12 mouse cellular contexts compared by ENCODE assay signal in genomic region chr1:132384001-132384554, GRCm38 (mm10). TPM values are rescaled to one million over a fixed set of nuclear protein-coding genes. Genes with fewer than 3 reads are reported as not detected.
DNase-seq lines count a peak whose midpoint lies in the region; ATAC-seq and TF ChIP-seq lines count a peak whose summit lies in the region.
"Had no signal": no experiment of that assay in that cellular context is flagged by ENCODE, and none has a peak within 500 bp of the region (broad histone marks: within the 10 kb centered on the region; RNA-seq: fewer than 3 reads in every experiment).

No protein-coding gene starts in this region.

- H3K79me2 ChIP-seq in heart, adult 2 months (replicated peaks; ENCODE audit: control insufficient read depth, insufficient read depth, low read length) = peaks cover 2% of the 10 kb centered on the region; the same call in 1 of the 2 replicates

- no peak overlapping the region for H3K4me2 ChIP-seq in heart, embryonic 12.5 days
- 0 out of 2 replicates have a peak overlapping the region, but pooled peaks have one; percentile 29 for H3K4me2 ChIP-seq in hindbrain, embryonic 12.5 days (replicated peaks)
- H3K4me2 ChIP-seq: embryonic facial prominence, embryonic 13.5 days; lung, embryonic 15.5 days had no signal

- 0 out of 2 replicates have a peak, but pooled peaks have one; percentile 42 for TF ChIP-seq EP300 in heart, adult 2 months (IDR thresholded peaks at IDR 0.05; ENCODE audit: insufficient read depth, low read depth, low read length)

- H3K36me3 ChIP-seq in heart, adult 2 months (ENCODE audit: control insufficient read depth, insufficient read depth, low read length) = peaks cover 6% of the 10 kb centered on the region
- H3K36me3 ChIP-seq in heart, embryonic 12.5 days = peaks cover 22% of the 10 kb centered on the region
- H3K36me3 ChIP-seq in hindbrain, embryonic 12.5 days = peaks cover 21% of the 10 kb centered on the region

- peaks cover 21% of the 10 kb centered on the region for H3K4me1 ChIP-seq in heart, adult 2 months (ENCODE audit: control insufficient read depth, insufficient read depth, low read length)
- peaks cover 45% of the 10 kb centered on the region for H3K4me1 ChIP-seq in heart, embryonic 12.5 days (replicated peaks)
- H3K4me1 ChIP-seq in hindbrain, embryonic 12.5 days = peaks cover 54% of the 10 kb centered on the region

- no peak for TF ChIP-seq CTCF in heart, adult 2 months (IDR thresholded peaks at IDR 0.05)

- no peaks in the 10 kb centered on the region for H3K9me3 ChIP-seq in heart, embryonic 12.5 days (replicated peaks)
- H3K9me3 ChIP-seq in hindbrain, embryonic 12.5 days (replicated peaks) = no peaks in the 10 kb centered on the region
- H3K9me3 ChIP-seq: embryonic facial prominence, embryonic 13.5 days; lung, embryonic 15.5 days had no signal

- WGBS in heart, adult 2 months = 70% methylated on average over 8 of the region's 8 CpGs
- WGBS in heart, embryonic 12.5 days = 92% methylated on average over 8 of the region's 8 CpGs
- 90% methylated on average over 8 of the region's 8 CpGs for WGBS in hindbrain, embryonic 12.5 days

- no peak overlapping the region for H3K9ac ChIP-seq in heart, adult 2 months (ENCODE audit: low read depth, low read length)
- H3K9ac ChIP-seq in heart, embryonic 12.5 days = no peak overlapping the region
- H3K9ac ChIP-seq in hindbrain, embryonic 12.5 days = no peak overlapping the region
- H3K9ac ChIP-seq: embryonic facial prominence, embryonic 13.5 days; lung, embryonic 15.5 days had no signal

- H3K27me3 ChIP-seq in heart, adult 2 months (ENCODE audit: control insufficient read depth, insufficient read depth, low read length) = no peaks in the 10 kb centered on the region
- H3K27me3 ChIP-seq in heart, embryonic 12.5 days (replicated peaks) = no peaks in the 10 kb centered on the region
- no peaks in the 10 kb centered on the region for H3K27me3 ChIP-seq in hindbrain, embryonic 12.5 days
- H3K27me3 ChIP-seq: embryonic facial prominence, embryonic 13.5 days; lung, embryonic 15.5 days had no signal

- no peak for TF ChIP-seq POLR2A in heart, adult 2 months (IDR thresholded peaks at IDR 0.05; ENCODE audit: insufficient read depth, low read depth, low read length)

- DNase-seq in heart, adult 2 months = peak; percentile 63 to 71
- DNase-seq in right cerebral cortex, adult 18-20 months = peak; percentile 73
- no peak for DNase-seq in right cerebral cortex, postnatal 14 days
- peak; percentile 66 for DNase-seq in skeletal muscle tissue, adult 2 months (ENCODE audit: low read depth, low spot score)
- DNase-seq in ovary, postnatal 10 days (ENCODE audit: low spot score) = no peak
- DNase-seq in urinary bladder, adult 2 months (ENCODE audit: low spot score) = no peak
- DNase-seq: adrenal gland, postnatal 10 days; kidney, postnatal 14 days had no signal

- no peak for ATAC-seq in heart, embryonic 12.5 days (ENCODE audit: insufficient number of reproducible peaks, low FRiP score)
- ATAC-seq in hindbrain, embryonic 12.5 days (ENCODE audit: low FRiP score) = no peak

- intact Hi-C loops in heart, adult 2 months (cut with DNase I) = no loop called here

- H3K27ac ChIP-seq in heart, adult 2 months = peak overlapping the region; percentile 83
- no peak overlapping the region for H3K27ac ChIP-seq in heart, embryonic 12.5 days (ENCODE audit: poor library complexity, severe bottlenecking)
- peak overlapping the region; percentile 80 for H3K27ac ChIP-seq in hindbrain, embryonic 12.5 days
- H3K27ac ChIP-seq: lung, embryonic 15.5 days had no signal

- H3K4me3 ChIP-seq in heart, adult 2 months = no peak overlapping the region
- no peak overlapping the region for H3K4me3 ChIP-seq in heart, embryonic 12.5 days
- no peak overlapping the region for H3K4me3 ChIP-seq in hindbrain, embryonic 12.5 days
- H3K4me3 ChIP-seq: embryonic facial prominence, embryonic 13.5 days; lung, embryonic 15.5 days had no signal

RNA-seq across cellular contexts. Expression of gene Tmcc2, which starts 7.0 kb away (rescaled TPM):
- 10 to 100 TPM; 21.9 to 25.4 TPM for total RNA-seq in heart, adult 2 months (2021)
- 17.5 and 19.4 TPM in 2 replicates for polyA plus RNA-seq in heart, adult 2 months (2012; rRNA removed)
- 51.1 and 52.9 TPM in 2 replicates for polyA plus RNA-seq in heart, embryonic 12.5 days (2016; fragmentation: Nextera tagmentation; extraction: Ambion mirVana)
- 36.3 and 37.8 TPM in 2 replicates for polyA plus RNA-seq in hindbrain, embryonic 12.5 days (2016; fragmentation: Nextera tagmentation; extraction: Ambion mirVana)
- 7.9 and 9.8 TPM in 2 replicates for polyA plus RNA-seq in urinary bladder, adult 2 months (2012; rRNA removed)

RNA-seq across cellular contexts. Expression of gene Dstyk, which starts 33.3 kb away (rescaled TPM):
- 10 to 100 TPM; 14.6 to 16.0 TPM for total RNA-seq in heart, adult 2 months (2021)
- 8.9 and 24.1 TPM in 2 replicates for polyA plus RNA-seq in heart, adult 2 months (2012; rRNA removed)
- polyA plus RNA-seq in heart, embryonic 12.5 days (2016; fragmentation: Nextera tagmentation; extraction: Ambion mirVana) = 13.6 and 14.2 TPM in 2 replicates
- polyA plus RNA-seq in hindbrain, embryonic 12.5 days (2016; fragmentation: Nextera tagmentation; extraction: Ambion mirVana) = 14.3 and 14.6 TPM in 2 replicates
- polyA plus RNA-seq in urinary bladder, adult 2 months (2012; rRNA removed) = 20.2 and 20.8 TPM in 2 replicates

Comparison
In these comparisons a context has a peak if more than half of its experiments do, and no peak if none do; other contexts are left out.
1. DNase-seq: peak in heart, adult 2 months (2 of 2), right cerebral cortex, adult 18-20 months (single experiment) and skeletal muscle tissue, adult 2 months (single experiment); none in right cerebral cortex, postnatal 14 days (single experiment), ovary, postnatal 10 days (single experiment) and urinary bladder, adult 2 months (single experiment).